Mouse (Mus musculus): ENCODE data around the gene Inhbe. TPM values are rescaled to one million over a fixed set of nuclear protein-coding genes. Genes with fewer than 3 reads are reported as not detected.
"Not testable (repeated sequence)": the region's sequence is repeated elsewhere in the genome, so short reads cannot be mapped to it uniquely, and the experiment has no call there.

The Inhbe gene
- polyA plus RNA-seq, 1 experiment from 2014 or later: not detected

DNA sequence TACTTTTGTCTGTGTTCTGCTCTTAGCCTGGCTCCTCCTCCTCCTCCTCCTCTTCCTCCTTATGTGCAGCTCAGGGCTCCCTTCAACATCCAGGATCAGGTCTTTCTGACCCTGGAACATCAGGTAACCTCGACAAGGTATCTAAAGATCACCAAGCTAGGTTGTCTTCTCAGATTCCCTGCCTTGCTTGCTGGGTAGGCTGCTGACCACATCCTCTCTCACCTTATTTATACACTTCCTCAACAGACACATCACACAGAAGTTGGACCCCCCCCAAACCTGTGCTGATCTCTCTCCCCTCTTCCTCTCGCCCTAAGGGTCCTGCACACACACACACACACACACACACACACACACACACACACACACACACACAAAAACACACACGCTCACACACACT lies 32.6 kb downstream of the Inhbe start, which contains the start of gene Arhgap9:
Gene Arhgap9, plus strand, starts transcription at position 344 of the 400 bp plus-strand sequence.
- H3K4me2 ChIP-seq: no peak within 1 kb of the TSS
- H3K36me3 ChIP-seq (ENCODE audit: control insufficient read depth, insufficient read depth, low read length): no peaks in the 10 kb centered on the region
- H3K9ac ChIP-seq (ENCODE audit: low read depth, low read length): no peak within 1 kb of the TSS
- H3K4me3 ChIP-seq (ENCODE audit: low read depth, low read length): no peak within 1 kb of the TSS
- H3K27me3 ChIP-seq (ENCODE audit: control insufficient read depth, insufficient read depth, low read length): peaks cover 46% of the 10 kb centered on the region
- 85% methylated on average over 3 of the region's 3 CpGs for WGBS (ENCODE audit: insufficient replicate concordance)
- no peak for ATAC-seq (replicated peaks; ENCODE audit: insufficient number of reproducible peaks, low FRiP score, low TSS enrichment)
- no peaks in the 10 kb centered on the region for H3K9me3 ChIP-seq (replicated peaks; ENCODE audit: control insufficient read depth, low read length)
- no peak within 1 kb of the TSS for H3K27ac ChIP-seq (ENCODE audit: low read depth, low read length)
- peaks cover 9% of the 10 kb centered on the region for H3K4me1 ChIP-seq (ENCODE audit: control insufficient read depth, insufficient read depth, low read length)

DNA sequence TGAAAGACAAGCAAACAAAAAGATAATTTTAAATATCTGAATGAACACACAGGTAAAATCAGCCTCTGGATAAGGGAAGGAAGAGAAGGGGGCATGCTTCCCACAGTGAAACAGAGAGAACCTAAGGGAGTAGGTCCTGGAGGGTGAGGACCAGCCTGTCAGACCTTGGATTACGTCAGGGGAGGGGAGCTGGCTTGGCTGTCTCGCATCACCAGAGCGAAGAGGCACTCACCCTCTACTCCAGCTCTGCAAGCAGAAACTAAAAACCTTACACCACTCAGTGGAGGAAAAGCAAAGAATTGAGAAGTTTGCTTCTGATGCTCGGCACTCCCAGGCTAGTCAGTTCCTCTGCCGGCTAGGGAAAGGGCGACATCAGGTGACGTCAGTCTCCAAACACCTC lies 34.2 kb downstream of the Inhbe start:
- Histone ChIP-seq H3K4me1 (ENCODE audit: control insufficient read depth, insufficient read depth, low read length) (no peaks in the 10 kb centered on the region; the same call in 1 of the 2 replicates), H3K9me3 (replicated peaks; ENCODE audit: control insufficient read depth, low read length) (no peaks in the 10 kb centered on the region), H3K4me3 (ENCODE audit: low read depth, low read length) (no peak overlapping the region), H3K9ac (ENCODE audit: low read depth, low read length) (no peak overlapping the region), H3K27me3 (ENCODE audit: control insufficient read depth, insufficient read depth, low read length) (peaks cover 29% of the 10 kb centered on the region), H3K27ac (ENCODE audit: low read depth, low read length) (no peak overlapping the region), H3K36me3 (ENCODE audit: control insufficient read depth, insufficient read depth, low read length) (no peaks in the 10 kb centered on the region), H3K4me2 (no peak overlapping the region)
- WGBS (ENCODE audit: insufficient replicate concordance): 71% methylated on average over 7 of the region's 7 CpGs
- no peak for ATAC-seq (replicated peaks; ENCODE audit: insufficient number of reproducible peaks, low FRiP score, low TSS enrichment)

DNA sequence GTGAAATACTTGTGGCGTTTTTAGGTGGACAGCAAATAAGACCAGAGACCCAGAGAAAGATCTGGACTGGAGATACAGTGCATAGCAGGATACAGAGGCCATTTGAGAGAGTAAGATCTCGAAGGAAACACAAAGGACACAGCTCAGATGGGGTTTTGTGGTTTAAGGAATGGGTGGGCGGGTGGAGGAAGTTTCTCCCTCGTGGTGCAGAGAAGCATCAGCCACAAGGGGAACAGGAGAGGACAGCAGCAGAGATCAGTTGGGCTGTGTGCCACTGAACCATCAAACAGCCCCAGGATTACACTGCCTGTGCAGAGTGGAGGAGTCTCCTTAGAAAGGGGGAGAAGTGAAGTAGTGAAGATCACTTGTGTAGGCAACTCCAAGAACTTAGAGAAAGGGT lies 36.2 kb downstream of the Inhbe start:
- H3K4me1 ChIP-seq (ENCODE audit: control insufficient read depth, insufficient read depth, low read length): no peaks in the 10 kb centered on the region; the same call in 1 of the 2 replicates
- ATAC-seq (replicated peaks; ENCODE audit: insufficient number of reproducible peaks, low FRiP score, low TSS enrichment): no peak
- no peaks in the 10 kb centered on the region for H3K9me3 ChIP-seq (replicated peaks; ENCODE audit: control insufficient read depth, low read length)
- no peak overlapping the region for H3K9ac ChIP-seq (ENCODE audit: low read depth, low read length)
- no peak overlapping the region for H3K27ac ChIP-seq (ENCODE audit: low read depth, low read length)
- WGBS (ENCODE audit: insufficient replicate concordance): 48% methylated on average over 4 of the region's 4 CpGs
- H3K4me2 ChIP-seq: no peak overlapping the region
- no peaks in the 10 kb centered on the region for H3K36me3 ChIP-seq (ENCODE audit: control insufficient read depth, insufficient read depth, low read length)
- no peak overlapping the region for H3K4me3 ChIP-seq (ENCODE audit: low read depth, low read length)
- H3K27me3 ChIP-seq (ENCODE audit: control insufficient read depth, insufficient read depth, low read length): peaks cover 14% of the 10 kb centered on the region; the same call in 1 of the 2 replicates

DNA sequence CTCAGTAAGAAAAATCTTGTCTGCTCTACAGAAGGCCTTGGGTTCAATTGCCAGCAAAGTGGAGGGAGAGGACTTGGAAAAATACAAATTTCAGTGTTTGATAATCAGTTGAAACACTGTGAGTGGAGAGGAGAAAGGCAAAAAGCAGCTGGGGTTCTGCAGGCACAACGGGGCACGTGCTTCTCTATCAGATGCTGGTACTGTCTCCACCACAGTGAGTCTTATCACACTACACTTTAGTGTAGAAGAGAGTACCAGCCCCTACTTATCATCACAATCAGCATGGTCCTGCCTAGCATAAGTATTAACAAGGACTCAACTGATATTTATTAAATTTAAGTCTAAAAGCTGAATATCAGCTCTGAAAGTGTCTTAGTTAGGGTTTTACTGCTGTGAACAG lies 36.9 kb downstream of the Inhbe start:
- 63% methylated on average over 2 of the region's 2 CpGs for WGBS (ENCODE audit: insufficient replicate concordance)
- ATAC-seq (replicated peaks; ENCODE audit: insufficient number of reproducible peaks, low FRiP score, low TSS enrichment): no peak
- Histone ChIP-seq H3K27me3 (ENCODE audit: control insufficient read depth, insufficient read depth, low read length) (peaks cover 9% of the 10 kb centered on the region; the same call in 1 of the 2 replicates), H3K9ac (ENCODE audit: low read depth, low read length) (no peak overlapping the region), H3K9me3 (replicated peaks; ENCODE audit: control insufficient read depth, low read length) (no peaks in the 10 kb centered on the region), H3K4me3 (ENCODE audit: low read depth, low read length) (no peak overlapping the region), H3K4me2 (no peak overlapping the region), H3K27ac (ENCODE audit: low read depth, low read length) (no peak overlapping the region), H3K36me3 (ENCODE audit: control insufficient read depth, insufficient read depth, low read length) (no peaks in the 10 kb centered on the region), H3K4me1 (ENCODE audit: control insufficient read depth, insufficient read depth, low read length) (no peaks in the 10 kb centered on the region; the same call in 1 of the 2 replicates)

DNA sequence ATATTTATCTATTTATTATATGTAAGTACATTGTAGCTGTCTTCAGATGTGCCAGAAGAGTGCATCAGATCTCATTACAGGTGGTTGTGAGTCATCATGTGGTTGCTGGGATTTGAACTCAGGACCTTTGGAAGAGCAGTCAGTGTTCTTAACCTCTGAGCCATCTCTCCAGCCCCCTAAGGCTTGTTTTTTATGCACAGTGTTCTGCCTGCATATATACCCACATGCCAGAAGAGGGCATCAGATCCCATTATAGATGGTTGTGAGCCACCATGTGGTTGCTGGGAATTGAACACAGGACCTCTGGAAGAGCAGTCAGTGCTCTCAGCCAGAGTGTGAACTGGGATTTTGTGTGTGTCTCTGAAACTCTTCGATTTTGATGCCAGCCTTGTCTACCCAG lies 39.3 kb downstream of the Inhbe start:
- not testable (repeated sequence) for H3K4me3 ChIP-seq (ENCODE audit: low read depth, low read length); H3K4me2 ChIP-seq; H3K9ac ChIP-seq (ENCODE audit: low read depth, low read length); H3K27ac ChIP-seq (ENCODE audit: low read depth, low read length); ATAC-seq (replicated peaks; ENCODE audit: insufficient number of reproducible peaks, low FRiP score, low TSS enrichment); H3K36me3 ChIP-seq (ENCODE audit: control insufficient read depth, insufficient read depth, low read length); H3K9me3 ChIP-seq (replicated peaks; ENCODE audit: control insufficient read depth, low read length); H3K4me1 ChIP-seq (ENCODE audit: control insufficient read depth, insufficient read depth, low read length); H3K27me3 ChIP-seq (ENCODE audit: control insufficient read depth, insufficient read depth, low read length)
- 75% methylated on average over 1 of the region's 1 CpGs for WGBS (ENCODE audit: insufficient replicate concordance)

DNA sequence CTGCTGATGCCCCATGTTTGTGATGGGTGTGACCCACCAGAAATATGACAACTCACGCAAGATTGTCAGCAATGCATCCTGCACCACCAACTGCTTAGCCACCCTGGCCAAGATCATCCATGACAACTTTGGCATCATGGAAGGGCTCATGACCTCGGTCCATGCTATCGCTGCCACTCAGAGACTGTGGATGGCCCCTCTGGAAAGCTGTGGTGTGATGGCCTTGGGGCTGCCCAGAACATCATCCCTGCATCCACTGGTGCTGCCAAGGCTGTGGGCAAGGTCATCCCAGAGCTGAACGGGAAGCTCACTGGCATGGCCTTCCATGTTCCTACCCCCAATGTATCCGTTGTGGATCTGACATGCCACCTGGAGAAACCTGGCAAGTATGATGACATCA lies 40.7 kb downstream of the Inhbe start:
- H3K9ac ChIP-seq (ENCODE audit: low read depth, low read length); H3K4me3 ChIP-seq (ENCODE audit: low read depth, low read length); H3K27me3 ChIP-seq (ENCODE audit: control insufficient read depth, insufficient read depth, low read length); H3K4me2 ChIP-seq; H3K27ac ChIP-seq (ENCODE audit: low read depth, low read length); H3K9me3 ChIP-seq (replicated peaks; ENCODE audit: control insufficient read depth, low read length); H3K36me3 ChIP-seq (ENCODE audit: control insufficient read depth, insufficient read depth, low read length); ATAC-seq (replicated peaks; ENCODE audit: insufficient number of reproducible peaks, low FRiP score, low TSS enrichment); H3K4me1 ChIP-seq (ENCODE audit: control insufficient read depth, insufficient read depth, low read length): not testable (repeated sequence)
- 93% methylated on average over 5 of the region's 5 CpGs for WGBS (ENCODE audit: insufficient replicate concordance)

DNA sequence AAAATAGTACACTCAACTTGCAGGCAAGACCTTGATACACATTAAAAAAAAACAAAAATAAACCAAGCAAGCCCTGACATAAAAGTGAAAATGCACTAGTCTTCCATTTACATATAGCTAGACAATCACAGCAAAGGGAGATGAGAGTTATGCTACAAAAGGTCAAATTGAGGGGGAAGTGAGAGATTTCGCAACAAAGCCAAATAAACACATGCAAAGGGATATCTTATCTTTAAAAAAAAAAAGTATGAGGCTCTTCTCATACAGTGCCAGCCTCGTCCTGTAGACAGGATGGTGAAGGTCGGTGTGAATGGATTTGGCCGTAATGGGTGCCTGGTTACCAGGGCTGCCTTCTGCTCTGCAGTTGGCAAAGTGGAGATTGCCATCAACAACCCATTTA lies 41.4 kb downstream of the Inhbe start:
- no peak overlapping the region for H3K9ac ChIP-seq (ENCODE audit: low read depth, low read length)
- H3K4me3 ChIP-seq (ENCODE audit: low read depth, low read length): no peak overlapping the region
- peaks cover 9% of the 10 kb centered on the region for H3K36me3 ChIP-seq (ENCODE audit: control insufficient read depth, insufficient read depth, low read length)
- peaks cover 6% of the 10 kb centered on the region for H3K4me1 ChIP-seq (ENCODE audit: control insufficient read depth, insufficient read depth, low read length)
- no peak overlapping the region for H3K4me2 ChIP-seq
- no peaks in the 10 kb centered on the region for H3K27me3 ChIP-seq (ENCODE audit: control insufficient read depth, insufficient read depth, low read length)
- no peak for ATAC-seq (replicated peaks; ENCODE audit: insufficient number of reproducible peaks, low FRiP score, low TSS enrichment)
- WGBS (ENCODE audit: insufficient replicate concordance): 55% methylated on average over 4 of the region's 4 CpGs
- no peaks in the 10 kb centered on the region for H3K9me3 ChIP-seq (replicated peaks; ENCODE audit: control insufficient read depth, low read length)
- H3K27ac ChIP-seq (ENCODE audit: low read depth, low read length): no peak overlapping the region

DNA sequence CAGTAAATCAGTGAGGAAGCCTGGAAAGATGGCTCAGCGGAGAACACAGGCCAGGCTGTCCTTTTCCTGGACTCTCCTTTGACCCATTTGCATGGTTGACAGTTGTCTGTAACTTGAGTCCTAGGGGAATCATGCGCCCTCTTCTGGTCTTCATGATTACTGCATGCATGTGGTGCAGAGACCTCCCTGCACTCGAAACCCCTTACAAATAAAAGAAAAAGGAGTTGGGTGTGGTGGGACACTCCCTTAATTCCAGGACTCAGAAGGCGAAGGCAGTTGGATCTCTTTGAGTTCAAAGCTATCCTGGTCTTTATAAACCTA lies 41.9 kb downstream of the Inhbe start:
- no peaks in the 10 kb centered on the region for H3K27me3 ChIP-seq (ENCODE audit: control insufficient read depth, insufficient read depth, low read length)
- WGBS (ENCODE audit: insufficient replicate concordance): under 1% methylated on average over 4 of the region's 4 CpGs
- peak overlapping the region; percentile 79 for H3K4me2 ChIP-seq
- H3K9me3 ChIP-seq (replicated peaks; ENCODE audit: control insufficient read depth, low read length): no peaks in the 10 kb centered on the region
- H3K27ac ChIP-seq (ENCODE audit: low read depth, low read length): peak overlapping the region; percentile 43; the same call in 1 of the 2 replicates
- ATAC-seq (replicated peaks; ENCODE audit: insufficient number of reproducible peaks, low FRiP score, low TSS enrichment): peak; percentile 24; the same call in 1 of the 2 replicates
- peaks cover 15% of the 10 kb centered on the region for H3K36me3 ChIP-seq (ENCODE audit: control insufficient read depth, insufficient read depth, low read length)
- peaks cover 6% of the 10 kb centered on the region for H3K4me1 ChIP-seq (ENCODE audit: control insufficient read depth, insufficient read depth, low read length)
- peak overlapping the region; percentile 69; the same call in 1 of the 2 replicates for H3K9ac ChIP-seq (ENCODE audit: low read depth, low read length)
- peak overlapping the region; percentile 94 for H3K4me3 ChIP-seq (ENCODE audit: low read depth, low read length)

DNA sequence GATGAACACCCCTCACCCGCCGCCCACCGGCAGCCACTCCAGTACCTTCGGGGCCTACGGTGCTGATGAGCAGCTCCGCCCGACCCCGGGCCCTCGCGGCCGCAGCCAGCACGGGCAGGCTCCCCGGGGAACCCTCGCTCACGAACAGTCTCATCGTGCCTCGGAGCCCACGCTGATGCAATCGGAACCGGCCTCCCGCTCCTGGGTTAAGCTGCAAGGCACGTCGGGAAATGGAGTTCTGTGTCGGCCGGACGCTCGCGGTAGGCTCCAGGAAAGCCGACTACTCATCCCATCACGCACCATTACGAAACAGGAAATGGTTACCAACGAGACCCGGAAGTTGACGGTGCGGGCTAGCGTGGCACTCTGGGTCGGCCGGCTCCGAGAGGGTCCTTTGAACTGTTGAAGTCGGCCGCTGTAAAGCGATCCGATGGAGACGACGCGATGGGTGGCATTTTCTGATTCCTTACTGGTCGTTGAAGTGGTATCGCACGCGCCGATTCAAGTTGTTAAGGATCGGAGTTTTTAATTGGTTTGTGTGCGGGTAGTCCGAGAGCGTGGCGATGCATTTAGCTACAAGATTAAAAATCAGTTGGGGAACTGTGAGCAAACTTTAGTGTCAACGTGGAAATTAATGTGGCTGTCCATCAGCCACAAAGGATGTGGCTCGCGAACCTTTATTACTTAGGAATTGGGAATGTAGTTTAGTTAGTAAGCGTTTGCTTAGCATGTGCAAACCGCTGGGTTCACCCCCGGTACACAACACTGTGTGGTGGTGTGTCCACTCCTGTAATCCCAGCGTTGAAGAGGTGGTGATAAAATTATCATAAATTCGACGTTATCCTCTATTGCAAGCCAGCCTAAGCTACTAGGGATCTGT lies 42.5 kb downstream of the Inhbe start, which contains the start of gene Mars:
Gene Mars, minus strand, starts transcription at position 311 of the 880 bp plus-strand sequence.
- Histone ChIP-seq H3K4me3 (ENCODE audit: low read depth, low read length) (peak within 1 kb of the TSS; percentile 94), H3K27me3 (ENCODE audit: control insufficient read depth, insufficient read depth, low read length) (no peaks in the 10 kb centered on the region), H3K27ac (ENCODE audit: low read depth, low read length) (peak within 1 kb of the TSS; percentile 62), H3K9me3 (replicated peaks; ENCODE audit: control insufficient read depth, low read length) (no peaks in the 10 kb centered on the region), H3K9ac (ENCODE audit: low read depth, low read length) (peak within 1 kb of the TSS; percentile 87), H3K36me3 (ENCODE audit: control insufficient read depth, insufficient read depth, low read length) (peaks cover 15% of the 10 kb centered on the region), H3K4me2 (peak within 1 kb of the TSS; percentile 79), H3K4me1 (ENCODE audit: control insufficient read depth, insufficient read depth, low read length) (peaks cover 6% of the 10 kb centered on the region)
- peak; percentile 92 for ATAC-seq (replicated peaks; ENCODE audit: insufficient number of reproducible peaks, low FRiP score, low TSS enrichment)
- under 1% methylated on average over 65 of the region's 65 CpGs for WGBS (ENCODE audit: insufficient replicate concordance)

Data from heart, embryonic 11.5 days (tissue).